Mouse (Mus musculus) hindbrain, embryonic 16.5 days (tissue): Measurements from ENCODE around the gene Ndufaf3. TPM values are rescaled to one million over a fixed set of nuclear protein-coding genes. Genes with fewer than 3 reads are reported as not detected.

Experiments used
- ATAC-seq: fragments of 200-750 bp; cut with Nextera tagmentation; 2 replicates; pipeline ENCODE4 v1.8.0; 2017; ENCODE audit warnings: moderate TSS enrichment, moderate library complexity
- H3K27ac ChIP-seq: fragments of 300-500 bp; sonication (generic); 2 replicates; pipeline ENCODE4 v1.5.1; 2014; ENCODE audit warnings: low read depth, mild to moderate bottlenecking, control low read depth, low read length, moderate library complexity
- H3K27me3 ChIP-seq: fragments of 300-500 bp; sonication (generic); replicated peaks from 2 replicates; pipeline ENCODE4 v1.6.1; 2014; ENCODE audit warnings: low read length; ENCODE audit not compliant: control insufficient read depth, insufficient read depth
- H3K36me3 ChIP-seq: fragments of 300-500 bp; sonication (generic); 2 replicates; pipeline ENCODE4 v1.6.1; 2014; ENCODE audit warnings: mild to moderate bottlenecking, low read length, moderate library complexity, mixed read lengths; ENCODE audit not compliant: control insufficient read depth, insufficient read depth
- H3K4me1 ChIP-seq: fragments of 300-500 bp; sonication (generic); 2 replicates; pipeline ENCODE4 v1.6.1; 2014; ENCODE audit warnings: low read depth, low read length; ENCODE audit not compliant: control insufficient read depth, insufficient read depth
- H3K4me2 ChIP-seq: fragments of 300-500 bp; sonication (generic); 2 replicates; pipeline ENCODE4 v1.6.1; 2014; ENCODE audit warnings: mild to moderate bottlenecking, low read length, control low read depth, moderate library complexity
- H3K4me3 ChIP-seq: fragments of 300-500 bp; sonication (generic); 2 replicates; pipeline ENCODE4 v1.5.1; 2014; ENCODE audit warnings: mild to moderate bottlenecking, low read length, control low read depth, moderate library complexity
- H3K9ac ChIP-seq: fragments of 300-500 bp; sonication (generic); 2 replicates; pipeline ENCODE4 v1.6.1; 2014; ENCODE audit warnings: low read depth, mild to moderate bottlenecking, control low read depth, low read length, moderate library complexity
- H3K9me3 ChIP-seq: fragments of 300-500 bp; sonication (generic); 2 replicates; pipeline ENCODE4 v1.6.1; 2014; ENCODE audit warnings: mild to moderate bottlenecking, low read length, moderate library complexity; ENCODE audit not compliant: control insufficient read depth
- WGBS: fragments of 180-500 bp; shearing (Covaris S2); extraction: QIAGEN DNeasy Blood & Tissue Kit; methylation state at CpG from one replicate; pipeline ENCODE4 v1.1.7; 2014; 5-methylcytosine and 5-hydroxymethylcytosine counted together
- polyA plus RNA-seq: library from polyadenylated mRNA; unstranded; fragments of >200 nt; fragmentation: Nextera tagmentation; extraction: Ambion mirVana; gene quantifications from 2 replicates; pipeline ENCODE4 v1.2.1, GENCODE M21; 2015

Gene Ndufaf3
- polyA plus RNA-seq, 1 experiment from 2014 or later: 78.2 TPM

DNA sequence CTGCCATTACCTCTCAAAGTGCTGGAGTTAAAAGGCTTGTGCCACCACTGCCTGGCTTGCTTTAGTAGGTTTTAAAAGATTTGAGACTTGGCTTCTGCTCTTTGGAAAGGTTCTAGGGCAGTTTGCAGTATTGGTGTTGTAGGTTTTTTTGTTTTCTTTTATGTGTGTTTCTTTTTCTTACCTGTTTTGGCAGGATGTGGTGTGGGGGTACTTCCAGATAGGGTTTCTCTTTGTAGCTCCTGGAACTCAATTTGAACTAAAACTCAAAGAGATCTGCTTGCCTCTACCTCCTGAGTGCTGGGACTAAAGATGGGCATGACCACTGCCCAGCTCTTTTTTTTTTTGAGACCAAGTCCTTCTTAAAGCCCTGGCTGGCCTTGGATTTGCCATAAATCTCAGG is 26.4 kb downstream of the Ndufaf3 start:
- no peak for ATAC-seq
- no peaks in the 10 kb centered on the region for H3K9me3 ChIP-seq
- H3K27me3 ChIP-seq: no peaks in the 10 kb centered on the region
- H3K9ac ChIP-seq: no peak overlapping the region
- H3K4me3 ChIP-seq: no peak overlapping the region
- peaks cover 39% of the 10 kb centered on the region for H3K36me3 ChIP-seq
- H3K27ac ChIP-seq: no peak overlapping the region
- H3K4me2 ChIP-seq: no peak overlapping the region
- no peaks in the 10 kb centered on the region for H3K4me1 ChIP-seq

DNA sequence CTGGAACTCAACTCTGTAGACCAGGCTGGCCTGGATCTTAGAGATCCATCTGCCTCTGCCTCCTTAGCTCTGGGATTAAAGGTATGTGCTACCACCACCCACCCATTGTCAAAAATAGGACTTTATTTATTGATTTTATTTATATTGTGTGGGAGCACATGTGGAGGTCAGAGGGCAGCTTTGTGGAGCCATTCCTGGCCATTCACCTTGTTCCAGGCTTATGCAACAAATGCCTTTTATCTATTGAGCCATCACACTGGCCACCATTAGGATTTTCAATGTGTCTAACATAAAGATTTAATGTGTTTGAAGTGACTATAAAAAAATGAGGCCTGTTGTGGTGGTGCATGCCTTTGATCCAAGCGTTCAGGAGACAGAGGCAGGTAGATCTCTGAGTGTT is 35.7 kb downstream of the Ndufaf3 start:
- Histone ChIP-seq H3K9me3 (no peaks in the 10 kb centered on the region), H3K4me1 (no peaks in the 10 kb centered on the region), H3K36me3 (peaks cover 32% of the 10 kb centered on the region), H3K27ac (no peak overlapping the region), H3K27me3 (no peaks in the 10 kb centered on the region), H3K4me2 (no peak overlapping the region), H3K4me3 (no peak overlapping the region), H3K9ac (no peak overlapping the region)
- no peak for ATAC-seq
- WGBS: 93% methylated on average over 1 of the region's 1 CpGs

DNA sequence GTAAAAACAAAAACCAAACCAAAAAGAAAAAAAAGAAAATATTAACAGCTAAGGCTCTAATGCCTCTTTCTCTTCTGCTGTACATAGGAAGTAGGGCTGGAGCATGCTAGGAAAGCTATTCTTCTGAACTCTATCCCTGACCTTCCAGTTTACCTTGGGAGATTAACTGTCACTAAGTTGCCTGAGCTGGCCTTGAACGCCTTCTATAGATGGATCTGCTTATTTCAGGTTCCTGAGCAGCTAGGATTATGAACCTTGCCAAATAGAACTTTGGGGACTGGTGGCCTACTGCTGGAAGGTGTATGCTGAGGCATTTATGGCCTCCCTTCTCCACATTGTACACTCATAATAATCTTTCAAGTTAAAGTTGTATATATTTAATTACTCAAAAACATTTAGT is 36.3 kb downstream of the Ndufaf3 start:
- Histone ChIP-seq H3K27me3 (no peaks in the 10 kb centered on the region), H3K36me3 (peaks cover 30% of the 10 kb centered on the region), H3K9me3 (no peaks in the 10 kb centered on the region), H3K4me3 (no peak overlapping the region), H3K4me1 (no peaks in the 10 kb centered on the region), H3K4me2 (no peak overlapping the region), H3K27ac (no peak overlapping the region), H3K9ac (no peak overlapping the region)
- WGBS: 92% methylated on average over 1 of the region's 1 CpGs
- no peak for ATAC-seq

DNA sequence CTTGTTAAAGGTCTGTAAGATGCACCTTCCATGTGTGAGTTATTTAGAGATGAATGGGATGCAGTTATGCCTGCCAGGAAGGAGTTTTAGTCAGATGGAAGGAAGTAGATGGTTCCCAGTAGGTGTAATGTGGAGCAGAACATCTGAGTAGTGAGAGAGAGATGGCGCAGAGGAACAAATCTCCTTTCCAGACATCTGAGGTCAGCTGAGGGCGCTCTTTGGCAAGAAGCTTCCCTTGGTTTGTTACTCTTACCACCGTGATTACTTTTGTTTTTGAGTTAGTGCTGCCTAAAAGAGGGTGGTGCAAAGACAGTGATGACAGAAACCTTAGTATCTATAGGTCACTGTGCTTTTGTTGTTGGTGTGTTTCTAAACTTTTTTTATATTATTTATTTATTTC is 41.8 kb downstream of the Ndufaf3 start:
- WGBS: 85% methylated on average over 3 of the region's 3 CpGs
- no peaks in the 10 kb centered on the region for H3K9me3 ChIP-seq
- no peak overlapping the region for H3K9ac ChIP-seq
- no peak overlapping the region for H3K27ac ChIP-seq
- H3K4me2 ChIP-seq: no peak overlapping the region
- no peak overlapping the region for H3K4me3 ChIP-seq
- no peak for ATAC-seq
- H3K4me1 ChIP-seq: no peaks in the 10 kb centered on the region; the same call in 1 of the 2 replicates
- no peaks in the 10 kb centered on the region for H3K27me3 ChIP-seq
- peaks cover 4% of the 10 kb centered on the region; the same call in 1 of the 2 replicates for H3K36me3 ChIP-seq

DNA sequence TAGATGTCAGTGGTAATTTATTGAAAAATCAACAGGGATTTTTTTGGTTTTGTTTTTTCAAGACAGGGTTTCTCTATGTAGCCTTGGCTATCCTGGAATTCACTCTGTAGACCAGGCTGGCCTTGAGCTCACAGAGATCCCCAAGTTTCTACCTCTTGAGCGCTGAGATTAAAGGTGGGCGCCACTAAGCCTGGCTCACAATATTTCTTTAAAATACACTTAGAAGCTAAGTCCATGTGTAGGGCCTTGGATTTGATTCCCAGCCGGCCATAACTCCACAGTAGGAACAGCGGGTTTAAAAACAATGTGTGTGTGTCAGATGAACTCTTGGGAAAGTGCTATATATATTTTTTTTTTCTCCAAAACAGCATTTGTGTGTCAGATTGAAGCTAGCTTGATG is 43.9 kb downstream of the Ndufaf3 start:
- no peak overlapping the region for H3K4me2 ChIP-seq
- no peak overlapping the region for H3K9ac ChIP-seq
- WGBS: 98% methylated on average over 4 of the region's 4 CpGs
- peaks cover 16% of the 10 kb centered on the region for H3K4me1 ChIP-seq
- no peaks in the 10 kb centered on the region for H3K9me3 ChIP-seq
- H3K36me3 ChIP-seq: no peaks in the 10 kb centered on the region
- ATAC-seq: no peak
- H3K27ac ChIP-seq: no peak overlapping the region
- no peak overlapping the region for H3K4me3 ChIP-seq
- H3K27me3 ChIP-seq: no peaks in the 10 kb centered on the region

DNA sequence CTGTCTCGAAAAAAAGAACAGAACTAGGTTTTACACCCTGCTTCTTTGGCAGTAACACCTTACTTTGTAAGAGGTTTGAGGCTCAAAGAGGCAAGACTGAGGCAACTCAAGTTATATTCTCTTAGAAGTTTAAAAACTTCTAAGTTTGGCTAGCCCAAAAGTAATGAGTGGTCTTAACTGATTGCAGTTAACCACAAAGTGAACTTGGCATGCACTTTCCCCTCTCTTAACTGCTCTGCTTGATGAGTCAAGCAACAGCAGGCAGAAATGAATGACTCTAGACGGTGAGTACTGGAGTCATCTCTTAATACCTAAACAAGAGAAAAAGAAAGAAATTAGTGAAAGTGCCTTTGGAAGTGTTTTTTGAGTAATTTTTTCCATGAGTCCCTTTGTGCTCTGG is 45.6 kb downstream of the Ndufaf3 start:
- H3K4me1 ChIP-seq: peaks cover 16% of the 10 kb centered on the region
- WGBS: 93% methylated on average over 2 of the region's 2 CpGs
- H3K9me3 ChIP-seq: no peaks in the 10 kb centered on the region
- H3K4me2 ChIP-seq: no peak overlapping the region
- H3K4me3 ChIP-seq: no peak overlapping the region
- no peak overlapping the region for H3K9ac ChIP-seq
- H3K36me3 ChIP-seq: no peaks in the 10 kb centered on the region
- H3K27ac ChIP-seq: no peak overlapping the region
- no peak for ATAC-seq
- H3K27me3 ChIP-seq: no peaks in the 10 kb centered on the region

DNA sequence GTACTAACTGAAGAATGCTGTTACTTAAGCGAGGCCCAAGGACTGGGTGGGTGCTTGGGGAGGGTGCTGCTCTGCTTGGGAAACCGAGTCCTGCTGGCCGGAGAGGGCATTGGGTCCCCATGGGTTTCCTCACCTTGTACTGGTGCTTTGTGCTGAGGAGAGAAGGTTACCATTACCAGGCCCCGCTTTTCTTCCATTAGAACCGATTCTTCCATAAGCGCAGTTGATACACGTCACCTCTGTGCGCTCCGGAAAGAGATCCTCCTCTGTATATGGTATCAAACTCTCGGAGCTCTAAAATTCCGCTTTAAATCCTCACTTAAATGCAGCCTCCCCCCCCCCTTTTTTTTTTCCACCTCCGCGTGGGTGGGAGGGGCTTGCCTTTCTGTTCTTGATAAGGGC is 49.3 kb downstream of the Ndufaf3 start:
- H3K4me1 ChIP-seq: peaks cover 22% of the 10 kb centered on the region
- H3K4me3 ChIP-seq: peak overlapping the region; percentile 91
- H3K27me3 ChIP-seq: no peaks in the 10 kb centered on the region
- WGBS: 0% methylated on average over 11 of the region's 13 CpGs
- peak overlapping the region; percentile 96 for H3K9ac ChIP-seq
- H3K9me3 ChIP-seq: no peaks in the 10 kb centered on the region
- H3K4me2 ChIP-seq: peak overlapping the region; percentile 73
- H3K27ac ChIP-seq: peak overlapping the region; percentile 100
- no peak for ATAC-seq
- H3K36me3 ChIP-seq: peaks cover 12% of the 10 kb centered on the region; the same call in 1 of the 2 replicates

DNA sequence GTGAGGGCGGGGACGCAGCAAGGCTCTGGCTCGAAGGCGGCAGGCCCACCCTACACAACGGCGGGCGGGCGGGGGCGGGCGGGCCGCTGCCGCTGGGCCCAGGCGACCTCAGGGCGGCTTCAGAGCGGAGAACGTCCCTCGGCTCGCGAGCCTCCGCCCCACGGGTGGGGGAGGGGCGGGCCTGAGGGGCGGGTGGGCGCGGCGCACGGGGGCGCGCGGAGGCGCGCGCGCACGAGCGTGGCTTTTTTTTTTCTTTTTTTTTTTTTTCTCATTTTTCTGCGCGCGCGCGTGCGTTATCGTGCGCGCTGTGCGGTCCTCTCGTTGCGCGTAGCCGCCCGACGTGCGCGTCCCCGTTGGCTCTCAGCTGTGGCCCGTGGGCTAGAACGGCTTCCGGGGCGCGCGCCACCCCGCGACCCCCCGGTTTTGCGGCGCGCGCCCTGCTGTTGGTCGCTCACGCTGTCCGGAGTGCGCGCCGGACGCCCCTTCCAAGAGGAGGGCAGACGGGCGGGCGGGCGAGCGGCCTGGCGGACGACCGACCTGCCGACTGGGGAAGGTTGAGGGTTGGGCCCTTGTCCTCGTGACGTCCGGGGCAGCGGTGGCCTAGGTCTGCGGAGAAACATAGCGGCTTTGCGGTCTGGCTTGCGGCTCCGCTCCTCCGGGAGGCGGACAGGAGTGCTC is 49.8 kb downstream of the Ndufaf3 start:
- peak; percentile 83 for ATAC-seq
- WGBS: under 1% methylated on average over 69 of the region's 95 CpGs
- H3K4me1 ChIP-seq: peaks cover 22% of the 10 kb centered on the region

DNA sequence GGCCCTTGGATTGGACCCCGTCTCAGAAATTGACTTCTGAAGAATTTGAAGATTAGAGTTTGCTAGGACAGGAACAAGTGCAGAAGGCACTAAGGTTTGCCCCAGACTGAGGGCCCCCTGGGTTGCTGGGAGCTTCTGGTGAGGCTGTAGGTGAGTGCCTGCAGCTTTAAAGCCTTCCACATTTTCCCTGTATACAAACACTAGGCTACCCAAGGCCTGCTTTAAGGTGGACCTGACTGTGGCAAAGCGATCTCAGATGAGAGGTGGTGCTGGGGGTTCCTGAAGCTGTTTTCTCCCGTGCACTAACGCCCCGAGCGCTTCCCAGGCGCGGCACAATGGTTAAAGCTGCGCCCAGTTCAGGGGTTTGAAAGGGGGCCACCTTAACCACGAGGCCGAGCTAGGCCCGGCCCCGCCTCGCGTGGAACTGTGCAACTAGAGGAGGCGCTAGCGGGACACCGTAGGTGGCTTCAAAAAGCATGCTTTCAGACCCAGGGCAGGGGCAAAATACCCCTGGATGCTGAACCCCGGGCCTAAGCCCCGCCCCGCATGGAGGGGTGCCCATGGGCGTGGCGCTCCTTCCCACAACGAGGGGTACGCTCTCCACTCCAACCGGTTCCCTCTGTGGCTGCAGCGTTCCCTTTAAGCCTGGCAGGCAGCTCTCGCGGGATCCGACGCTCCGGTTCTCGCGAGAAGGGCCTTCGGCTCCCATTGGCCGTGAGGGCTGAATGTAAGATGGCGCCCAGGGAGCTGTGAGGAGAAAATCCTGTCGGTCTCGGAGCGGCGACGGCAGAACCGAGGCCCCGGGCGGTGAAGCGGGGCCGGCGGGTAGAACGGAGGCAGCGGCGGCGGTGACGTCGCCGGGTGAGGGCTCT is 50.6 kb downstream of the Ndufaf3 start, which contains the start of gene Qrich1:
Gene Qrich1, plus strand, starts transcription at position 427 of the 872 bp plus-strand sequence.
- peaks cover 22% of the 10 kb centered on the region for H3K4me1 ChIP-seq
- peak within 1 kb of the TSS; percentile 100 for H3K27ac ChIP-seq
- H3K4me2 ChIP-seq: peak within 1 kb of the TSS; percentile 73
- H3K9ac ChIP-seq: peak within 1 kb of the TSS; percentile 96
- H3K9me3 ChIP-seq: no peaks in the 10 kb centered on the region
- H3K36me3 ChIP-seq: peaks cover 21% of the 10 kb centered on the region
- H3K4me3 ChIP-seq: peak within 1 kb of the TSS; percentile 91
- 1% methylated on average over 52 of the region's 55 CpGs for WGBS
- H3K27me3 ChIP-seq: no peaks in the 10 kb centered on the region
- ATAC-seq: peak; percentile 96

More for the DNA sequence above, 49.8 kb downstream of the Ndufaf3 start:
- H3K9me3 ChIP-seq: no peaks in the 10 kb centered on the region
- peak overlapping the region; percentile 91 for H3K4me3 ChIP-seq
- H3K4me2 ChIP-seq: peak overlapping the region; percentile 73
- H3K36me3 ChIP-seq: peaks cover 17% of the 10 kb centered on the region
- peak overlapping the region; percentile 96 for H3K9ac ChIP-seq
- no peaks in the 10 kb centered on the region for H3K27me3 ChIP-seq
- H3K27ac ChIP-seq: peak overlapping the region; percentile 100
